Mouse (Mus musculus) kidney, adult 2 months (tissue): ENCODE measurements around the gene Vps18. TPM values are rescaled to one million over a fixed set of nuclear protein-coding genes. Genes with fewer than 3 reads are reported as not detected.

Experiments
- DNase-seq: peaks from one replicate; pipeline ENCODE4 v3.0.0; 2021
- H3K27ac ChIP-seq: fragments of 200-500 bp; 2 replicates; pipeline ENCODE4 v1.5.1; 2012; ENCODE audit warnings: low read depth, low read length, control low read depth, inconsistent platforms; ENCODE audit not compliant: insufficient read depth
- H3K27me3 ChIP-seq: fragments of 200-500 bp; replicated peaks from 2 replicates; pipeline ENCODE4 v1.6.1; 2012; ENCODE audit warnings: mild to moderate bottlenecking, moderate library complexity, low read length, inconsistent platforms; ENCODE audit not compliant: control insufficient read depth, insufficient read depth
- H3K36me3 ChIP-seq: fragments of 200-500 bp; 2 replicates; pipeline ENCODE4 v1.6.1; 2012; ENCODE audit warnings: mild to moderate bottlenecking, moderate library complexity, low read length, inconsistent platforms; ENCODE audit not compliant: control insufficient read depth, insufficient read depth
- H3K4me1 ChIP-seq: fragments of 200-500 bp; 2 replicates; pipeline ENCODE4 v1.6.1; 2011; ENCODE audit warnings: low read length; ENCODE audit not compliant: control insufficient read depth, insufficient read depth
- H3K4me3 ChIP-seq: fragments of 200-500 bp; 2 replicates; pipeline ENCODE4 v1.5.1; 2011; ENCODE audit warnings: mild to moderate bottlenecking, low read depth, low read length, control low read depth; ENCODE audit not compliant: insufficient read depth
- CTCF ChIP-seq: fragments of 200-500 bp; conservative IDR thresholded peaks from 2 replicates; pipeline ENCODE4 v1.5.1; 2011; ENCODE audit warnings: low read depth, mild to moderate bottlenecking, control low read depth, low read length, moderate library complexity, mixed read lengths; ENCODE audit not compliant: insufficient read depth, insufficient read length
- POLR2A ChIP-seq: fragments of 200-500 bp; IDR thresholded peaks from one replicate; pipeline ENCODE4 v1.6.1; 2011; ENCODE audit warnings: low read depth, low read length, control low read depth
- WGBS: fragments of 180-500 bp; shearing (Covaris S2); methylation state at CpG from one replicate; pipeline ENCODE4 v1.1.7; 2018; 5-methylcytosine and 5-hydroxymethylcytosine counted together
- polyA plus RNA-seq: library from polyadenylated mRNA; depleted of rRNA; stranded (reverse); fragments of >200 nt; gene quantifications from 2 replicates; pipeline ENCODE4 v1.2.3, GENCODE M21; 2012; rRNA removed

The Vps18 gene
- polyA plus RNA-seq = 24.0 and 27.4 TPM in 2 replicates

DNA sequence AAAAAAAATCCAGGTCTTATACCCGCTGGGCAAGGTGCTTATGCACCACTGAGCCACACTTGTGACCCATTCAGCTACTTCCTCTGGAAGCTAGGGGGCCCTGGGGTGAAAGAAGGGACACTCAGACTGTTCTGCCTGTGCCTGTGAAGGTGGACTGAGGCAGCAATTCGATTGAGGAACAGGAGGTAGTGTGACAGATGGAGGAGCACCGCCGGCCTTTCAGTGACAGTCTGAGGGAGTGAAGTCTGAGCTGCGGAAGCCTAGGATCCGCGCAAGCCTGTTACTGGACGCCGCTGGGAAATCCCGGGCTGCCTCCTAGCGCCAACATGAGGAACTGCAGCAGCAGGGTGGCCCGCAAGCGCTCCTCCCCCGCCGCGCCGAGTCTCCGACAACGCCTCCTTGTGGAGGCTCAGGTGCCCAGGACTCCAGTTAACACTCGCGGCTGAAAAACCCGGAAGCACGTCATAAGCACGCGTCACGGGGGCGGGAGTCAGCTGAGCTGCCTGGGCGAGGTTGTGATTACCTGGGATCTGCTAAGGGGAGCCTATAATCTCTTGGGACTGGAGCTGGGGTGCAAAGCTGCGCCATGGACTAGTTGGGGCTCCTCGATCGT lies at the start of gene Vps18:
TSS of gene Vps18 (plus strand) at position 471 of the 613 bp plus-strand sequence.
- Histone ChIP-seq H3K27ac (peak within 1 kb of the TSS; percentile 55), H3K27me3 (no peaks in the 10 kb centered on the region), H3K36me3 (no peaks in the 10 kb centered on the region), H3K4me3 (peak within 1 kb of the TSS; percentile 69), H3K4me1 (peaks cover 10% of the 10 kb centered on the region; the same call in 1 of the 2 replicates)
- DNase-seq = peak; percentile 98
- under 1% methylated on average over 31 of the region's 31 CpGs for WGBS
- TF ChIP-seq POLR2A (no peak), CTCF (peak; percentile 93)

- H3K36me3 ChIP-seq = no peaks in the 10 kb centered on the region; the same call in 1 of the 2 replicates
- no peak for TF ChIP-seq CTCF
- TF ChIP-seq POLR2A = no peak
- H3K27ac ChIP-seq = peak overlapping the region; percentile 9; the same call in 1 of the 2 replicates
- no peak overlapping the region for H3K4me3 ChIP-seq
- no peak for DNase-seq
- H3K4me1 ChIP-seq = peaks cover 20% of the 10 kb centered on the region; the same call in 1 of the 2 replicates
- WGBS = 61% methylated on average over 4 of the region's 4 CpGs
- H3K27me3 ChIP-seq = no peaks in the 10 kb centered on the region
Observed at GRCm38 (mm10) chr2:119240075-119240818, 48.3 kb upstream of the Vps18 start.

GRCm38 (mm10) chr2:119240819-119241186 lies 47.7 kb upstream of the Vps18 start:
- 95% methylated on average over 4 of the region's 4 CpGs for WGBS

GRCm38 (mm10) chr2:119242548-119242947 lies 46.0 kb upstream of the Vps18 start:
- DNase-seq = peak; percentile 86
- Histone ChIP-seq H3K27me3 (no peaks in the 10 kb centered on the region), H3K36me3 (no peaks in the 10 kb centered on the region; the same call in 1 of the 2 replicates), H3K4me3 (no peak overlapping the region), H3K27ac (no peak overlapping the region), H3K4me1 (peaks cover 20% of the 10 kb centered on the region; the same call in 1 of the 2 replicates)
- TF ChIP-seq POLR2A (no peak), CTCF (no peak)
- WGBS = 35% methylated on average over 9 of the region's 9 CpGs

More at GRCm38 (mm10) chr2:119240819-119241186, 47.7 kb upstream of the Vps18 start:
- H3K36me3 ChIP-seq = no peaks in the 10 kb centered on the region; the same call in 1 of the 2 replicates
- H3K4me1 ChIP-seq = peaks cover 20% of the 10 kb centered on the region; the same call in 1 of the 2 replicates
- DNase-seq = no peak
- H3K27ac ChIP-seq = no peak overlapping the region
- TF ChIP-seq POLR2A (no peak), CTCF (no peak)
- no peaks in the 10 kb centered on the region for H3K27me3 ChIP-seq
- H3K4me3 ChIP-seq = no peak overlapping the region

DNA sequence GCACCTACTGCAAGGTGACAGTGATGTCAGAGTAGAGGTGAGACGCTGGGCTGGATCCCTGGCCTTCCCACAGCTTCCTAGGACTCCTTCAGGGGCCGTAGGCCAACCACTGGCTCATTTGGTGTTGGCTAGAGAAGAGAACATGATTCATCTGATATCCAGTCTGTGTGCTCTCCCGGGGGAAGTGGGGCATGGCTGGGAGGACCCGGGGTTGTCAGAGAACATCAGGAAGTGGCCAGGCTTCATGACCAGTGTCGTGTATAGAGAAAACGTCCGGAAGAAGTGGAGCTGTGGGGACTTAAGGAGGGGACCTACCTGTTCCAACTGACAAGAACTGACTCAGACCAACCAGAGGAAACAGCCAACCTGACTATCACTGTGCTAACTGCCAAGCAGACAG lies 43.3 kb upstream of the Vps18 start:
- no peak for DNase-seq
- Histone ChIP-seq H3K27me3 (no peaks in the 10 kb centered on the region), H3K36me3 (no peaks in the 10 kb centered on the region; the same call in 1 of the 2 replicates), H3K4me1 (peaks cover 13% of the 10 kb centered on the region; the same call in 1 of the 2 replicates), H3K4me3 (no peak overlapping the region), H3K27ac (no peak overlapping the region)
- no peak for TF ChIP-seq CTCF
- no peak for TF ChIP-seq POLR2A
- WGBS = 59% methylated on average over 7 of the region's 7 CpGs

DNA sequence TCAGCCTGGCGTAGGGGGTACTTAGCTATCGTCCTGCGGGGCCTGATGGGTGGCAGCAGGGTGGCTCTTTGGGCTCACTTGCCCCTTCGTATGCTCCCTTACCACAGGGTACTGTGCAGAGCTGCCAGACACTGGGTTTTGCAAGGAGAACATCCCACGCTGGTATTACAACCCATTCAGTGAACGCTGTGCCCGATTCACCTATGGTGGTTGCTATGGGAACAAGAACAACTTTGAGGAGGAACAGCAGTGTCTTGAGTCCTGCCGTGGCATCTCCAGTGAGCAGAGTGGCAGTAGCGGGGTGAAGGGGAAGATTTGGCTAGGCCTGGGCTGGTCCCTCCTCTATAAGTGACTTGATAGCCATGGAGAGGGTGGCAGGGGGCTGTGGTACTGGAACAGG lies 40.6 kb upstream of the Vps18 start:
- WGBS = 82% methylated on average over 9 of the region's 9 CpGs
- Histone ChIP-seq H3K4me3 (no peak overlapping the region), H3K4me1 (peaks cover 16% of the 10 kb centered on the region; the same call in 1 of the 2 replicates), H3K27me3 (no peaks in the 10 kb centered on the region), H3K36me3 (no peaks in the 10 kb centered on the region; the same call in 1 of the 2 replicates), H3K27ac (no peak overlapping the region)
- DNase-seq = no peak
- TF ChIP-seq CTCF = no peak
- no peak for TF ChIP-seq POLR2A

- Histone ChIP-seq H3K27me3 (no peaks in the 10 kb centered on the region), H3K4me1 (peaks cover 16% of the 10 kb centered on the region; the same call in 1 of the 2 replicates), H3K27ac (peak overlapping the region; percentile 8; the same call in 1 of the 2 replicates), H3K36me3 (no peaks in the 10 kb centered on the region), H3K4me3 (no peak overlapping the region)
- 30% methylated on average over 4 of the region's 4 CpGs for WGBS
- TF ChIP-seq POLR2A (no peak), CTCF (no peak)
- peak; percentile 69 for DNase-seq
Observed at GRCm38 (mm10) chr2:119249592-119250061, 38.9 kb upstream of the Vps18 start.
